Mouse (Mus musculus): ENCODE measurements around the gene Npnt.

The Npnt gene

DNA sequence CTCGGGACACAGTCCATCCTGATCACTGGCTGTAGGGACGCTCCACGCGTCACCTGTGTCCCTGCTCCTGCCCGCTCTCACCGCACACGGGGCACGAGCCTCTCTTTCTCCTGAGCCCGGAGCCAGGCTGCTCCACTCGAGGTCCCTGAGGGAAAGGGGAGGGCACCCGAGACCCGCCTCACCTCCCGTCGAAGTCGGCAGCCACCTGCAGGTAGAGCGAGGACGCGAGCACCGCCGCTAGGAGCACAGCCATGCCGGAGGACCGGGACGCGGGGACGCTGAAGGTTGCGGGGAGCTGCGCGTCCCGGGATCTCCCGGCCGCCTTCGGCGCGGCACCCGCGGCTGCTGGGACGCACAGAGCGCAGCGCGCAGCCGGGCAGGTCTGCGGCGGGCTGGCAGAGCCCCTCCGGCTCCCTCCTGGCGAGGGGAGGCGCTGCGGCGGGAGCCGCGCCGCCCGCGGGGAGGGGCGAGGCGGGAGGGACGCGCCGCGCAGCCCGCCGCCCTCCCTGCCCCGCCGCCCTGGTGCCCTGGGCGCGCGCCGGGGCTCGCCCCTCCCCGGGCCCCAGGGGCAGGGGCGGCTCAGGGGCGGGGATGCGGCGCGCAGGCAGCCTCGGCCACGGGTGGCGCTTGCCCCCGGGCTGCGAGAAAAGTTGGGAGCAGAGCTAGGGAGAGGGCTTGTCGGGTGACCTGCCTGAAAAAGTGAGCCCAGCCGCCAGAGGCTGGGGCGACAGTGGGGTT lies at the start of gene Npnt:
Npnt (minus strand) TSS at position 501 of the 738 bp plus-strand sequence.
- no peak for DNase-seq

GRCm38 (mm10) chr3:132996299-132996698 lies 46.2 kb upstream of the Npnt start:
- no peak for DNase-seq

GRCm38 (mm10) chr3:132995904-132996267 lies 45.8 kb upstream of the Npnt start:
- DNase-seq = no peak

DNA sequence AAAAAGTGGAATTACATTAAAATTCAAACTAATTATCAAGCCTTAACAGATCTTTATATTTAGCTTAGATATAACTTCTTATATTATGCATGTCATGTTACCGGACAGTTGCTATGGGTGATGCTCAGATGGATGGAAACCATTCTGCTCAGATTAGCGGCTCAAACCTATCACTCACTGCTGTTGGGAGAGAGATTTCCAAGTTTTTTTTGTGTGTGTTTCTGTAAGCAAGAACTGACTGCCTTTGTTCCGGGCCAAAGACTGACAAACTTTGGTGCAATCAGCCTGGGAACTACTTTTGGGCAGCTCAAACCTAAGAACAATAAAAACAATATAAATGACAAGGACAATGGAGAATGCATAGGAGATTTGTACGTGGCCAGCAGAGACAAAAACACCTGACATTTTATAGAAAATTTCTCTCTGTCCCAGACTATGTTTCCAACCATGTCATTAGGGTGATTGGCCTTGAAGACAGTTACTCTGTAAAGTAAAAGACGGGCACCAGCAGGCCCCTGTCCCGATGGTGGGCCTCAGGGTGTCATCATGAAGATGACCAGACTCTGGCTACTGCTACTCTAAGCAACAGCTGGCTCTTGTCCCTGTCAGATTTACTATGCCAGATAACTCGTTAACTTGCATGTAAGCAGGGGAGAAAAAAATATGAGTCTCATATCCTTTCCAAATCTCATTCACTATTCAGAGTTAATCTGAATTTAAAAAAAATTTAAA lies 45.2 kb upstream of the Npnt start:
- DNase-seq = no peak

DNA sequence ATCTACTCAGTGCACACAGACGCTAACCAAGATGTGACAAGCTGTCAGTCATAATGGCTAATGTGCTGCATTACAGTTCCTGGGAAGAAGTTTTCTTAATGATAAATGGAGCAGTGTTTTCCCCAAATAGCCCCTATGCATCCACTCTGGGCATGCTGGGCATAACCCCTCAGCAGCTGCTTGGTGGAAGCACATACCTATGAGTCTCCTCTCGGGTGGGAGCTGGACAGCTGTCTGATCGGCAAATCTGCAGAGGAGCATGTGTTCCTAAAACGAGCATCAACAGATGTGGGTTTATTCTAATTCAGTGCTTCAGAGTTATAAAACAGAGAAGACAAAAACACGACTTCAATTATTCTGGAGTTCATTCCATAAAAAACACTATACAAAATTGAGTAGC lies 36.1 kb upstream of the Npnt start:
- DNase-seq = no peak

DNA sequence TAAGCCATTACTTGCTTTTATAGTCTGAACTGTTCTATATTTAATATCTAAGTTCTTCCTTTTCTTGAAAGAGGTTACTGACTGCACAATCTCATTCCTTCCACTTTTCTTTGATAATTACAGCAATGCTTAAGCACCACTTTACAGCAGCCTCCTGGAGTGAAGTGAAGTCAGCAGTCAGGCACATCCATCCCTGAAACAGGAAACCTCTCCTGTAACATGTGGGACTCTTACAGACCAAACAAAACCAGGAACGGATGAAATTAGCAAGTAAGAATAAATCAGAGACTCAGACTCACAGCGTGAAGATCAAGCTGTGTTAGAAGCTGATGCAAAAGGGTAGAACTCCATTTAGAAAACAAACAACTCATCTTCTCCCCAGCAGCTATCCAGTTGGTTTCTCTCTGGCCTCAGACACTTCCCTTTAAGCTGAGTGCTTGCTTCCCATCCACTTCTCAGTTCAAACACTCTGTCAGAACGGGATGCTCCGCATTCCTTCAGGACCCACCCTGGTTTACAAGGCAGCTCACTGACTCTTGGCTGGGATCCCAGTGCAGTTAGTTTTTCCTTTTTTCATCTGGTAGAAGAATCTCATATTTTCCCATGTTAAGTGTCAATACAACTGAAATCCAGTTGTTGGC lies 33.9 kb upstream of the Npnt start:
- no peak for DNase-seq

DNA sequence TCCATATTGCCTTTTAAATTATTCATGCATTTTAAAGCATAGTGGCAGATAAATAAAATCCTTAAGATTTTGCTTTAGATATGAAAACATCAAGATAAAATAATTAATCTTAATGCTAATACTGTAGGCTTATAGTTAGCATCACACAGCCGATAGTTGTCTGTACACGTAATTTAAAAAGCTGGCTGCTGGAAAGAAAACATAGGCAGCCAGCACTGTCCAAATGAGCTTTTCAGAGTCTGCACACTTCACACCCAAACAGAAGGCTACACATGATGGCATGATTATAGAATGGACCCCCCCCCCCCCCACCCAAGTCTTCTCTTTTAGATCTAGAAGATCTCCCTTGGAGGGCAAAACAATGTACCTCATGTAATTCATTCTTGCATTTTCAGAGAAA lies 31.9 kb upstream of the Npnt start:
- no peak for DNase-seq

DNA sequence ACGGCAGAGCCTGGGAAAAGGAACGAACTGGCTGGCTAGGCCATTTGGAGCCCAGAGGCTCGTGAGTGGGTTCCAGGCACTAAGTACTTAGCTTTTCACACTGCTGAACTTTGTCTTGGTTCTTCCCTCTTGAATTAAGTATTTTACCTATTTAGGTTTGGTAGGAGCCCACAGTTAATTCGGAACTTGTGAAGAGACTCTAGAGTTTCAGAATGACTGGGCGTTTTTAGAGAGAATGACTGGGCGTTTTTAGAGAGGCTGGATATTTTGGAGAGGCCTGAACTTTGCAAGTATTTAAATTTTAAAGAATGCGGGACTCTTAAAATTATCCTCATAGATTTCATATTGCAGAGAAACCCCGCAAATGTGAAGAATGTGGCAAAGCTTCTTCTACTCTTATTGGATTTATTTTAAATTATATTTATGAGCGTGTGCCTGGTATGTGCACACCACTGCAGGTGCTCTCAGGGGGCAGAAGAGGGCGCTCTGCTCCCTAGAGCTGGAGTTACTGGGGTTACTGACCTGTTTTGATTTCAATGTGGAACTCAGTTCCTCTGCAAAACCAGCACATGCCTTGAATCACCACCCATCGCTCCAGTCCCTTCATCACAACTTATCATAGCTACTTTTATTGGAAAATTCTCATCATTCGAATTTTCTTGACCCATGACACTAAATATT lies 29.8 kb upstream of the Npnt start:
- DNase-seq = no peak

- DNase-seq = no peak
Observed at GRCm38 (mm10) chr3:132966255-132966654, 16.2 kb upstream of the Npnt start.

DNA sequence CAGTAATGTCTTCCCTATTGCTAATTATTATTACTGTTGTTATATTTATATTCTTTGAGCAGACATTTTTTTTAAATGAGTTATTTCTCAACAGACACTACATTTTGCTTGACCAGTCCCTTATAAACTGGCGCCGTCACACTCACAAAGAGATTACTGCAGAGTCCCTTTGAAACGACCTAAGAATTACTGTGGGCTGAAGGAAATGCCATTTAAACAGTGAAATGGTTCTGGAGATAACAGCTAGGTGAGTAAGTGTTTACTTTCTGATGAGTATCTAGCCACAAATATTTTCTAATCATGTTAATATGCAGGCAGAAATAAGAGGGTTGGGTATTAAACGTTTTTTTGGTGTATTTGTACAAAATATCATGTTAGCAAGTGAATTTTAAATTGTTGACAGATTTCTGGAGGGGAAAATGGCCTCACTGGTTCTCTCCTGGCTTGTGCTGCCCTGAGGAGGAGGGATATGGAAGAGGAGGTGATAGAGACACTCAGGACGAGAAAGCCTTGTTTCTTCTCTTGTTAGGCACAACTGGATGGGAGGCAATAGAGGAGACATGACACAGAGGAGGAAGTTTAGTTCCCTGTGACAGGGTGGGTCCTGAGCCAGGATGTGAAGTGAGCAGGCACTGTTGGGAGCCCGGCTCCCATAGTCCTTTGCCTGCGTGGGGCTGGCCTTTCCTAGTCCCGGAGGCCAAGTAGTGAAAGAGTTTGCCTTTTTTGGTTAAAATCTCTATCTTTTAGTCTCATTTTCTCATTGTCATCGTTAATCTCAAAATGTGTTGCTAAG lies 14.8 kb upstream of the Npnt start:
- DNase-seq = no peak

DNA sequence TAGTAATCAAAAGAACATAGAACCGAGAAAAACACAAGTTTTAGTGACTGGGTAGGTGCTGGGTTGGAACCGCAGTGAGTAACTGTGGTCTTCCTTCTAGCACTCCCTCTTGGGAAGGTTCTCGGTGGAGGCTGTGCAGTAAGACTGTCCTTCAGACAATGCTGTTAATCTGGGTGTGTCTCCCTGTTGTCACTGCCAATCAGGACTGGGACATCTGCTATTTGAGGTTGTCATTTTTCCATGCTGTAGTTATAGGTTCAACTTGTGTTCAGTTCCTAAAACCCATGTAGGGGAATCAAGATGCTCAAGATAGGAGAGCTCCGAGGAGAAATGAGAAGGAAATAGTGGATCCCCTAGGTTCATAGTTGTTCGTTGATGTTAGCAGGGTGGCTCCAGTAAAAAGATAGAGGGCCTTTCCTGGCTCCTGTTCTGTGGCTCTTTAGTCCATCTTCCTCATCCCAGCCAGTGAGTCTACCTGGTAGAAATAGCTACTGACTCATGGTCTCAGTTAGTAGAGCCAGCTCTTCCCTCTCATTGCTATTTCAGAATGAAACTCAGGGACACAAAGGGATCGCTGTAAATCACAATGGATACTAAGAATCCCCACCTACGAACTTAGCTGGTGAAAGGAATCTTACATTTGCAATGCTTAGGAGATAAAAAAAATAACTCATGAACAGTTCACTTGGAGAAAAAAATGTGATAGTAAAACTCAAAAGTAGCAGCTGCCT lies 12.7 kb upstream of the Npnt start:
- DNase-seq = no peak

- DNase-seq = no peak
Observed at GRCm38 (mm10) chr3:132950529-132950880, 414 bp upstream of the Npnt start.

DNA sequence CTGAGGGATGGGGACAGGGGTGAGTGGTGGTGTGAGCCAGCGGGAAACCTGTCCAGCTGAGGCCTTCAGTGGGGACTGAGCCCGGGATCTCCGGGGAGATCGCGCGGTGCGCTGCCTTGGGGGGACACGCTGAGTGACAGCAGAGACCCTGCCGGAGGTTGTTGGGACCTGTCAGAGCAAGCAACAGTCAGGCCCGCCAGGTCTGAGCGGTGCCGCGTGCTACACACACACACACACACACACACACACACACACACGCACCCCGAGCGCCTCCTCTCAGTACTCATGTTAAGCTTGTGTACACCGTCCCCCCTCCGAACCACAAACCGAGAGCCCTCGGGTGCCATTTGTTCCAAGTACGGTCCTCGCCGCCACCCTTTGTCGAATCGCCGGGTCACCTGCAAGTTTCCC lies 706 bp downstream of the Npnt start:
- DNase-seq = no peak

- DNase-seq = no peak
Observed at GRCm38 (mm10) chr3:132948298-132948795, 1.7 kb downstream of the Npnt start.

GRCm38 (mm10) chr3:132946086-132946485 lies 4.0 kb downstream of the Npnt start:
- no peak for DNase-seq

DNA sequence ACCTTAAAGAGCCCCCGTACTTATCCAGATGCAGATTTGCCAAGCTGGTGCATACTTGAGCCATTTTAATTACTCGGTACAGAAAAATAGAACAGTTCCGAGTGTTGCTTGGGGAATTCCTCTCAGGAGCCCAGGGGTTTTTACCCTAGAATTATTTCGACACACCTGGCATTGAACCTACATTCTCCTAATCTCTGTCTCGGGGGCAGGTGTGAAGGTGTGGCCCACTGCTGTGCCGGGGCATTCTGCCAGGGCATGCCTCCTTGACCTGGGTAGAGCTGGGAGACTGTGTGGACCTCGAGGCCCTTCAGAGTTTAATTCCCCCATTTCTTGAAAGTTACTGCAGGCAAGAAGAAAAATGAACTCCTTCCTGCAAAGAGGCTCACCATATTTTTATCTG lies 4.4 kb downstream of the Npnt start:
- no peak for DNase-seq

DNA sequence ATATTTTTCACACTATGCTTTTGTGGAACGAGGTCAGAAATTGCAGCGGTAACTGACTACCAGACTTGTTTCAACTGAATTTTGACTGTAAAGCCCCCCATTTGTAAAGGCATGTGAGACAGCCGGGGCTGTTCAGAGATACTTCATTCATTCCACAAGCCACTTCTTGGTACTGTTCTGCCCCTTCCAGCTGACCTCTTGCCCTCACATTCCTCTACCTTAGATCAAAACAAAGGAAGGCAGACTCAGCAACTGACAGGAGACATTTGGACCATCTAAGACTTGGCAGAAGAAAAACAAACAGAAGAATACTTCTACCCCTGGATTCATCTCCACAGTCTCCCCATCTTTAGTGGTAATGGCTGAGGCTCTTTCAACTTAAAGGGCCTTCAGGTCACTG lies 5.5 kb downstream of the Npnt start:
- no peak for DNase-seq

- DNase-seq = no peak
Observed at GRCm38 (mm10) chr3:132944193-132944592, 5.9 kb downstream of the Npnt start.

- no peak for DNase-seq
Observed at GRCm38 (mm10) chr3:132942778-132943177, 7.3 kb downstream of the Npnt start.

- DNase-seq = no peak
Observed at GRCm38 (mm10) chr3:132940181-132940990, 9.7 kb downstream of the Npnt start.

DNA sequence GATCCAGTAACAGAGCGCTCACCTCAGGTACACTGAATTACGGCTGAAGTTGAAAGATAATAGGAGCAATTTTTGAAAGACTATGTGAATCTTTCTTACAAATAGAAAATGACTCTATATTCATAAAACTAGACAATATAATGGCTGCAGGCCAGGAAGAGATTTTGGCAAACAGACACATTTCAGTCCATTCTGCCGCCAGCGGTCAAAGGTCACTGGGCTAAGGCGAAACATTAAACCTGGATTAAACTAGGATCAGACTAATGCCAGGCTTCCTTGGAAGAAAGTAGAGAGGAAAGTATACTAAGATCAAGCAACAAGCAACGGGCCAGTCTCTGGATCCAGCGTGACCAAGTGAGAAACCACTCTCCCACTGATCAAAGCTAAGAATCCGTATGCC lies 11.1 kb downstream of the Npnt start:
- DNase-seq = no peak
